Mouse (Mus musculus) Patski (cell line): ENCODE results near the gene Ifna16. TPM values are rescaled to one million over a fixed set of nuclear protein-coding genes. Genes with fewer than 3 reads are reported as not detected.

ENCODE experiments used
- ATAC-seq: fragments of 100-300 bp; one replicate; pipeline ENCODE4 v1.8.0; 2021
- CTCF ChIA-PET: fragments of 350-600 bp; sonication (Branson Sonifier 250); formaldehyde crosslinking; loops from one replicate; lab custom pipeline; 2022; ENCODE audit warnings: inconsistent platforms; lab: Charles Lee
- POLR2A ChIA-PET: fragments of 350-600 bp; sonication (Branson Sonifier 250); formaldehyde crosslinking; loops from one replicate; lab custom pipeline; 2022; ENCODE audit warnings: antibody characterized with exemption, inconsistent platforms; lab: Charles Lee
- DNase-seq: peaks from one replicate; pipeline ENCODE4 v3.0.0-alpha.2; 2011; ENCODE audit warnings: low read depth, low spot score
- H3K27me3 ChIP-seq: fragments of 371-371 bp; one replicate; pipeline ENCODE4 v1.5.1; 2021
- CTCF ChIP-seq: fragments of 100-300 bp; IDR thresholded peaks from one replicate; pipeline ENCODE4 v1.5.1; 2021
- in situ Hi-C: fragments of 300-500 bp; cut with MboI; formaldehyde crosslinking; loops from 3 replicates; pipeline ENCODE4 v1.11.1; 2018; ENCODE audit warnings: low pct_unique_long_range_greater_than_20kb, mixed read lengths
- polyA plus RNA-seq: library from polyadenylated mRNA; unstranded; gene quantifications from one replicate; pipeline ENCODE4 v1.2.3, GENCODE M21; 2021

The Ifna16 gene
- polyA plus RNA-seq, result not detected

DNA sequence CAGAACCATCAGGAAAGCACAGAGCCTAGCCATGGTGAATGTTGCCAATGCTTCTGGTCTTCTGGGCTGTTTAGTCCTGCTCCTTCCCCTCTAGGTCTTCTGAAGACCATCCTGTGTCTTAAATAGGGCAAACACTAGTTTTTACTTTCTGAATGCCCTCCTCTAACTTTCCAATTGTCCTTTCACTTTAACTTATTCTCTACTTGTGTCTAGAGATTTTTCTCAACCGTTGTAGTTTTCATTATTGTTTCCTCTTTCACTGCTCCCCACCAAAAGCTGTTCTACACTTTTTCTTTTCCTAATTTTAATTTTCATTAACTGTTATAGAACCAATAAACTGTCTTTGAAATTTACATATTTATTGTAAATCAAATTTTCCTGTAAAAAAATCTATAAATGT is at the start of gene Ifna16:
Gene Ifna16 (minus strand): TSS at position 101 of the 400 bp plus-strand sequence.
- in situ Hi-C loops, result no loop called here
- ATAC-seq (no peak), DNase-seq (no peak)
- ChIA-PET POLR2A (no interaction called here), CTCF (interaction anchor here (0.6 kb wide), 1 partner anchor 154 kb away, joined by 10 read pairs; no protein-coding TSS in a partner anchor)
- peaks cover 7% of the 10 kb centered on the region for H3K27me3 ChIP-seq
- TF ChIP-seq CTCF, result no peak

DNA sequence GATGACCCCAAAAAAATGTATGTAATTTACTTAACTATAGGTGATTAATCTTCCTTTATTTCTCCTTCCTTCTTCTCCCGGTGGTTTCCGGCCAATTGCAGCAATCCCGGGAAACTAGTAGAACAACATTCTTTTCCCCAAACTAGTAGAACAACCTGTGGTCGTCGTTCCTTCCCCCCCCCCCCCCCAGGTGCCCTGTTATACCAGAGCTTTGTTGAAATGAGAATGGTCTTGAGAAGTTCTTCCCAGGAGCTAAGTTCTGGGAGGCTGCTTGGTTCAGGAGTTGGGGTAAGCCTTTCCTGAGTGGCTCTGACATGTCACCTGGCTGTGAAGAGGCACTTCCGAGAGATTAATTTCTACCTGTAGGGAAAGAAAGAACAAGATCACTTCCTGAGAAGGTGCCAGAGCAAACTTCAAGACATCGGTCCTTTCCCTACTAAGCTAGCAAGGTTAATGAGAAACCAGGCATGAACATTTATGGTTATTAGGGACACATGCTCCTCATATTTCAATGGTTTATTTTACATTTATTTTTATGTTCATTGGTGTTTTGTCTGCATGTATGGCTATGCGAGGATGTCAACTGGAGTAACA is 46.9 kb upstream of the Ifna16 start:
- no peak for ATAC-seq
- H3K27me3 ChIP-seq, result no peaks in the 10 kb centered on the region
- ChIA-PET CTCF (interaction anchor here (0.8 to 7.6 kb wide), 2 partner anchors 15 to 26 kb away, joined by 3 to 62 read pairs; no protein-coding TSS in a partner anchor), POLR2A (no interaction called here)
- TF ChIP-seq CTCF, result no peak
- DNase-seq, result no peak
- in situ Hi-C loops, result no loop called here

DNA sequence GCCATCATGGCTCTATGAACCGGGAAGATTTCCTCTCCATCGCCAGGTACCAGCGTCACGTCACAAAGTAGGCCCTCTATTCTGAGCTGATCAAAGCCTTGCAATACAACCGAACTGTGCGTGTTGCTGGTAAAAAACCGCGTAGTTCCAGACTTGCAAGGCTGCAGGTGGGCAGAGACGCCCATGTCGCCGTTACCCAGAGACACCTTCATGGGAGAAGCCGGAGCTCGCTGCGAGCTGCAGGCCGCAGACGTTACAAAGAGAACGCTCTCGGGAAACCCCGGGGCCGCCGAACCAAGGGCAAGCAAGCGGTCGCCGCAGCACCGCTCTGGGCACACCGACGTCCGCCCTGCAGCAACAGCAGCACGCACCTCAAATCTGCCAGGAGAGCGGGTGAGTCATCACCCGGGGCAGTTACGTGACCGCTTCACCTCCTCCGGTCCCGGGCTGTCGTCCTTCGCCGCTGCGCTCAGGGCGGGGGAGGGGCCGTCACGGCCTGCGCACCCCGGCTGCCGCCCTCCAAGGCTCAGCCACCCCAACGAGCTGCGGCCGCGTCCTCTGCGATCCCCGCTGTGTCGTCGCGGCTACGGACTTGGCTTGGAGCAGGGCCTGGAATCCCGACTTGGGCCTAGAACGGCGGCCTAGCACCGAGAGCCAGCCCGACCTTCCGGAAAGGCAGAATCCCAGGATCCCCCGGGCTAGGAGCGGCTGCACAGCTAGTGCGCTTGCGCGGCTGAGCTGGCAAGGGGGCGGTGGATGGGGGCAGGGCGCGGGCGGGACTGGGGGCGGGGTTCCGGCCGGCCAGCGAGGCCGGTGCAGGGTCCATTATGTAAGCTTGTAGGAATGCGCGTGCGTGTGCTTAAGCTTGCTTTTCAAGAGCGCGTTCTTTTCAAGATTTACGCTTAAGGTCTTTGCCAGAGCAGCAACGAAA is 45.3 kb upstream of the Ifna16 start, which contains the start of the genes Gm26566 and Klhl9:
Gene Gm26566 (plus strand): TSS at position 15 of the 931 bp plus-strand sequence.
Gene Klhl9 (minus strand): TSS at position 675 of the 931 bp plus-strand sequence.
- H3K27me3 ChIP-seq, result no peaks in the 10 kb centered on the region
- peak; percentile 93 for ATAC-seq
- TF ChIP-seq CTCF, result no peak
- POLR2A ChIA-PET, result interaction anchor here (0.7 kb wide), 1 partner anchor 25 kb away, joined by 4 read pairs; no protein-coding TSS in a partner anchor
- in situ Hi-C loops, result no loop called here
- peak; percentile 67 for DNase-seq
- CTCF ChIA-PET, result interaction anchor here (1.1 to 7.6 kb wide), 4 partner anchors 9 to 24 kb away, joined by 3 to 62 read pairs (median 4); no protein-coding TSS in a partner anchor

DNA sequence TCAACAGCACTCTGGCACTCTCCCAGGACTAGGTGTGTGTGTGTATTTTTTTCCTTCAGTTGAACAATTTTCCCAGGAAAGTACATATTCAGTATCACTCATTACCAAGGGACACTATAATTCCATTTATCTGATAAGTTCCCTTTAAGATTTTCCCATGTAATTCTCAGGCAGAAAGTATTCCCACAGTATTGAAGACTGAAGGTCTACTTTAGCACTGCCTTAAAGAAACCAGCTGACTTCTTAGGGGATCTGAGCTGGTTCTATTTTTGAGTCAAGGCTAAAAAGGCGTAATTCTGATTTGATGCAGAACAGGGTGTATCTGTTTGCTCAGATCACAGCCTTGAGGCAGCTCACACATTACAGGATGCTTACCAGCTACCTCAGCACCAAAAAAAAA is 42.0 kb upstream of the Ifna16 start:
- CTCF ChIA-PET, result interaction anchor here (1.3 to 1.4 kb wide), 3 partner anchors 9 to 29 kb away, joined by 3 to 5 read pairs (median 3); no protein-coding TSS in a partner anchor
- no peak for TF ChIP-seq CTCF
- in situ Hi-C loops, result no loop called here
- no peaks in the 10 kb centered on the region for H3K27me3 ChIP-seq
- ATAC-seq (no peak), DNase-seq (no peak)
- POLR2A ChIA-PET, result no interaction called here

DNA sequence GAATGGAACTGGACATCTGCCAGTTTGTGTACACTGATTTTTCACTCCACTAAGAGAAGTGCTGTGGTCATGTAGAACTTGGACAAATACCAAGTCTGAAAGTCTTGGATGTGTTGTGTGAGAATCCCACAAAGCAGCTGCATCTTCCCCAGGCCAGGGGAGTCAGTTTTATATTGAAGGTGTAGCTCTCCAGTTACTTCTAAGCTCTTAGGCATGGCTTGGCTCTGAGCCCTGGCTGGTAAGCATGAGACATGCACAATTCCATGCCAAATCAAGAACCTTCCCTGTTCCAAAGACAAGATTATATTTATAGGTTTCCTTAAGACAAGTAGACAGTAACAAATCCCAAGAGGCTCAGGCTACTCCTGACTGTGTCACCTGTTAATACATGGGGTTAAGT is 38.3 kb upstream of the Ifna16 start:
- ATAC-seq, result no peak
- no peak for TF ChIP-seq CTCF
- ChIA-PET POLR2A (no interaction called here), CTCF (no interaction called here)
- in situ Hi-C loops, result no loop called here
- H3K27me3 ChIP-seq, result no peaks in the 10 kb centered on the region
- DNase-seq, result no peak

DNA sequence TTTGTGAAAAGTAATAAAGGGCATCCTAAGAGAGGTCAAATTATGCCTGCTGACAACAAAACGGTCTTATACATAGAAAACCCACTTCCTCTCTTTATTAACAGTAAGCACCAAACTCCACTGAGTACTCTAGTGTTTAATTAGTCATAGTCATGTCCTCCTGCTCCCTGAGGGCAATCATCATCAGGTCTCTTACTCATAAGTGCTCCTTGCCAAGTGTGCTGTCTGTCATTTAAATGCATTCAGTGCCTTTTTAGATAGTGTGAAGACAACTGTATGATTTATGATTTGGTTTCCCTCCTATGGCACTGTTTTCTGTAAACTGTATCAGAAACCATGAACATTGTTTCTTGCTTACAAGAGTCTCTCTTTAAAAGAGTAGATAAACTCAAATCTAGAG is 37.6 kb upstream of the Ifna16 start:
- in situ Hi-C loops, result no loop called here
- H3K27me3 ChIP-seq, result no peaks in the 10 kb centered on the region
- POLR2A ChIA-PET, result no interaction called here
- DNase-seq, result no peak
- ATAC-seq, result no peak
- CTCF ChIA-PET, result interaction anchor here (1.5 kb wide), 1 partner anchor 18 kb away, joined by 5 read pairs; no protein-coding TSS in a partner anchor
- no peak for TF ChIP-seq CTCF

DNA sequence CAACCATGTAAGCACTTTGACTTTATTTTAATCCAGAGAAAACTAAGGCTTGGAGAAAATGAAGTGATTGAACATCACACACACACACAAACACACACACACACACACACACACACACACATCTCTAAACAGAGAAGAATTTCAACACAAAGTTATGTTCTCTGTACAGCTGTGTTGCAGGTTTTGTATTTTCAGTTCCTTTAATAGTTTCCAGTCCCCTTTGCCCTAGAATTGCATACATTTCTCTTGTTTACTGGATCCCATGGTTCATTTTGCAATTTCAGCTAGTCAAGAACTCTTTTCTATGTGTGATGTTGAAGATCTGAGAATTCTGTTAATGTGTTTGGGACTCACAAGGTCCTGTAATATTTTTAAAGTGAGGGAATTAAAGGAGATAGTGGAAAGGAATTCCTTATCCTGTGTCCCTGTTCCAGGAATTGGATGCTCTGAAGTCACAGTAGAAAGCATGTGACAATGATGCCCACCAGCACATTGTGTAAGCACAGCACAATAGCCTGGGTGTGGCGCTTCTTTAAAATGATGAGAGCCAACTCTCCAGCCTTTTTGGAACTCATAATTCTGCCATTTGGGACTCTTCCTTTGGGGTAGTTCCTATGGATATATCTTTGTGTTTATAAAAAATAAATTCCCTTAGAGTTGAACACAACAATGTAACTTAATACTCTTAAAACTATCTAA is 30.6 kb upstream of the Ifna16 start:
- no peak for TF ChIP-seq CTCF
- ChIA-PET CTCF (interaction anchor here (2.4 kb wide), 1 partner anchor 11 kb away, joined by 8 read pairs; no protein-coding TSS in a partner anchor), POLR2A (no interaction called here)
- no peaks in the 10 kb centered on the region for H3K27me3 ChIP-seq
- ATAC-seq (no peak), DNase-seq (no peak)
- in situ Hi-C loops, result no loop called here

DNA sequence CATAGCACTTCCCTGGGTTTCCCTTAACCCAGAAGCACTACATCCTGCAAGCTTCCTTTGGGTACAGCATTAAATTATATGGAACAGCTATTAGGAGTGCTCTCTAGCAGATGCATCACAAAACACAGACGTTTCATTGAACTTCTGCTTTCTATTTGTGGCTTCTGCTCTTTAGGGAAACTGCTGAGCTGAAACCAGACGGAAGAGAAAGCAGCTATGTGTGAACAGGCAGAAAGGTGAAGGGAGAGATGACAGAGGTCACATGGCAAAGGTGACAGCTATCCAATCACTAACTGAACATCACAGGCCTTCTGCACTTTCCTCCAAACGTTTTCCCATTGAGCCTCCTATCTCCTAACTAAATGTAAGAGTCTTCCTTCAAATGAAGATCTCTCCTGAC is 29.2 kb upstream of the Ifna16 start:
- ChIA-PET POLR2A (no interaction called here), CTCF (interaction anchor here (1.2 to 2.4 kb wide), 3 partner anchors 9 to 33 kb away, joined by 3 to 8 read pairs (median 3); partner anchors contain the start of gene Klhl9)
- no peak for TF ChIP-seq CTCF
- in situ Hi-C loops, result no loop called here
- H3K27me3 ChIP-seq, result no peaks in the 10 kb centered on the region
- no peak for DNase-seq
- no peak for ATAC-seq

DNA sequence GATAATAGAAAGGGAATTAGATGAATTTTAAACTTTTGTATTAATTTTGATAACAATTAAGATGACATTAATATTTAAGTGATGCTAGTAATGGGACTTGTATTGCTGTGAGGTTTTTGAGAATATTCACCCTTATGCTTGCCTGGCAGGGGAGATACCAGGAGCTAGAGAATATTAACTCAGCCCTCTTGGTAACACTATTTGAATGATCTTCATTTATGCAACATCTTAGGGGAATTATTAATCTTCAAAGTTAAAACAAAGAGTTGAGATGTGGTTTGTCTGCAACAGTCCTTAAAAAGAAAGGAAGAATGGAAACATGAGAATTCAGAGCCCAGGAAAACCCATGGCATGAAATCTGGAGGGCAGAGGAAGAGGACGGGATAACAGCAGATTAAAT is 22.6 kb upstream of the Ifna16 start:
- peaks cover 3% of the 10 kb centered on the region for H3K27me3 ChIP-seq
- ChIA-PET POLR2A (no interaction called here), CTCF (interaction anchor here (0.9 to 4.2 kb wide), 3 partner anchors 24 to 58 kb away, joined by 3 to 62 read pairs (median 4); partner anchors contain the start of genes Gm26566 and Klhl9)
- in situ Hi-C loops, result no loop called here
- ATAC-seq (no peak), DNase-seq (no peak)
- no peak for TF ChIP-seq CTCF

DNA sequence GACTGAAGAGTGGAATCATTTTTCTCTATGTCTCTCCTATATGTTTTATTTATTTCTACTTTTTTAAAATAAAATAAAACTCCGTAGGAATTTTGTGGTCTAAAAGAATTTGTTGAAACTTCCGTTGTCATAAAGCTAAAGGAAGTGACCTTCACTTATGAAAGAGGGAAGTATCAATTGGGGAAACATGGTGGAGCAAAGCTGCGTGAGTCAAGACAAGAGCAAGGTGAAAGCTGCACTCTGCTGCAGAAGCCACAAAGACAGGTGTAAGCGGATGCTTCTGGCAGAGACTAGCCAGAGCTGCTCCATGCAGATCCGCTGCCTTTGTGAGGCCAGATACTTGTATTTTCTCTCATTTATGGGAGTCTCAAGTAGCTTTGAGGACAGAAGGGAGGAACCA is 22.1 kb upstream of the Ifna16 start:
- DNase-seq, result no peak
- ChIA-PET POLR2A (interaction anchor here (0.6 kb wide), 1 partner anchor 11 kb away, joined by 3 read pairs; no protein-coding TSS in a partner anchor), CTCF (interaction anchor here (0.9 to 4.2 kb wide), 4 partner anchors 25 to 58 kb away, joined by 3 to 62 read pairs (median 12); partner anchors contain the start of genes Gm26566 and Klhl9)
- peaks cover 3% of the 10 kb centered on the region for H3K27me3 ChIP-seq
- no peak for TF ChIP-seq CTCF
- no peak for ATAC-seq
- in situ Hi-C loops, result no loop called here
